Mouse (Mus musculus) forelimb bud, embryonic 11.5 days (tissue): Measurements from ENCODE around the gene Nfyc.

Experiments used
- DNase-seq: peaks from one replicate; pipeline ENCODE4 v3.0.0-alpha.2; 2012; ENCODE audit warnings: low read depth, low spot score

Nfyc gene

DNA sequence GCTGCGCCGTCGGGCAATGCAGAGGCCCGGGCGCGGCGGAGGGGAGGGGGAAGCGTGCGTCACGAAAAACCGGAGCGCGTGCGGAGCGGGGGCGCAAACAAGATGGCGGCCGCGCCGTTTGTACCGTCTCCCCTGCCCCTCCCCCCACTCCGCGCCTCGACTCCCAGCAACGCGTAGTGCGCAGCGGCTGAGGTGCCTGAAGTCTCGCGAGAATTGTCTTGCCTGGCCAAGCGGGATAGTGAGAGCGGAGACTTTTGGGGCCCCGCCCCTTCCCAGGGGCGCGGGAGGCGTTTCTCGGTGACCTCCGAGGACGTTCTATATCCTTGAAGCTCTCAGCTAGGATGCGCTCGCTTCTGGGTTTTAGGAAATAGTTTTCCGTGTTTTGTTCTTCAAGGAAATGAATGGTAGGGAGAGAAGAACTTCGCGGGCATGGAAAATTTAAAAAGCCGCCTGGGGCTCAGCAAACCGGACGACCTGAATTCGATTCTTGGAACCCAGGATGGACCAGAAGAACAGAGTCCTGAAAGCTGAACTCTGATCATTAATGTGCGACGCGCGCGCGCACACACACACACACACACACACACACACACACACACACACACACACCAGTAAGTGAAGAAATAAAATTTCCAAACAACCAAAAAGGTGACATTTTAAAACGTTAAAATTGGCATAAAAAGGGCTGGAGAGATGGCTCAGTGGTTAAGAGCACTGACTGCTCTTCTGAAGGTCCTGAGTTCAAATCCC lies 5.6 kb downstream of the Nfyc start:
- DNase-seq, result peak; percentile 99

DNA sequence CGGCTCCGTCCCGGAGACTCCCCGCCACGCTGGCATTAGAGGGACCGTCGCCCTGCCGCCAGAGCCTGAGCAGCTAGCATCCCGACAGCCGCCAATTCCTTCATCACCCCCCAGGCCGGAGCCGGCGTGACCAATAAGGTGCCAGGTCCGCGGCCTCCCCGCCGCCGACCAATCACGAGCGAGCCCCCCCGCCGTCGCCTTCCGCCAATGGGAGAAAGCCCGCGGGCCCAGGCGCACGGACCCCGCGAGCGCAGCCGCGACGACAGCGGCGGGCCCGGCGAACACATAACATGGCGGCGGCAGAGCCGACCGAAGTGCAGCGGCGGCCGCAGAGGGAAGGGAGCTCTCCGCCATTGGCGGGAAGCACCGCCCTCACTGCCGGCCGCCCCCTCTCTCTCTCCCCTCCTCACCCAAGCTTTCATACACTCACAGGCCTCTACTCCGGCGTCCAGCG lies 6.2 kb downstream of the Nfyc start:
- peak; percentile 87 for DNase-seq

GRCm38 (mm10) chr4:120822191-120822911 lies 9.0 kb downstream of the Nfyc start:
- DNase-seq, result no peak

- DNase-seq, result no peak
Observed at GRCm38 (mm10) chr4:120819871-120820270, 11.5 kb downstream of the Nfyc start.

DNA sequence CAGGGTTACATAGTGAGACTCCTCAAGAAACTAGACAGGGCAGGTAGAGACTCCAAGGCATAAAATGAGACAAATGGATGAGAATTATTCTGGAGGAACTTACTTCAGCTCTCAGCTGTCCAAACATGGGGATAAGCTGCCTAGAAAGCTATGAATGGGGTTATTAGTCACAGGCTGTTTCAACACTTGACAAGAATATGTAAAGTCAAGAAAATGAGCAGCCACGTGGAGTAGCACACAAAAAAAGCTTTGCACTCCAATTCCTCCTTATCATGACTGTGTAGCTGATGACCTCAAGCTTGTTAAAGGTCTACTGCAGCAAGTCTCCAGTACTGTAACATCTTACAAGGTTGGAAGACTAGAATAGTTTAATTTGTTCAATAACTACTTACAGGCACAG lies 12.1 kb downstream of the Nfyc start:
- no peak for DNase-seq

DNA sequence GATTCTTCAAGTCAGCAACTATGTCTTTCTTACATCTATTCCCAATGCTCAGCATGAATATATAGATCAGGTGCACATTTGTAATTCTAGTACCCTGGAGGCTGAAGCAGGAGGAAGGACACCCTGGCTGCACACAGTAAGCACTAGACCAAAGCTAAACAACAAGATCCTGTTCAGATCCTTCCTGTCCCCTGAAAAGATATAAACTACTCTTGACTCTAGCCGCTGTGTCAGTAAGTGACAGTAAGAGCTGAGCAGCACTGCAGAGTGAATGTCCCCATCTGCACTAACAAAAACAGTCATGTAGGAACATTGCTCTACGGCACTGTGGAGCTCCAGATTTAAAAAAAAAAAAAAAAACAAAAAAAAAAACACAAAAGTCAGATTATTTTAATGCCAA lies 13.4 kb downstream of the Nfyc start:
- DNase-seq, result no peak

GRCm38 (mm10) chr4:120817002-120817774 lies 14.2 kb downstream of the Nfyc start:
- peak; percentile 83 for DNase-seq

DNA sequence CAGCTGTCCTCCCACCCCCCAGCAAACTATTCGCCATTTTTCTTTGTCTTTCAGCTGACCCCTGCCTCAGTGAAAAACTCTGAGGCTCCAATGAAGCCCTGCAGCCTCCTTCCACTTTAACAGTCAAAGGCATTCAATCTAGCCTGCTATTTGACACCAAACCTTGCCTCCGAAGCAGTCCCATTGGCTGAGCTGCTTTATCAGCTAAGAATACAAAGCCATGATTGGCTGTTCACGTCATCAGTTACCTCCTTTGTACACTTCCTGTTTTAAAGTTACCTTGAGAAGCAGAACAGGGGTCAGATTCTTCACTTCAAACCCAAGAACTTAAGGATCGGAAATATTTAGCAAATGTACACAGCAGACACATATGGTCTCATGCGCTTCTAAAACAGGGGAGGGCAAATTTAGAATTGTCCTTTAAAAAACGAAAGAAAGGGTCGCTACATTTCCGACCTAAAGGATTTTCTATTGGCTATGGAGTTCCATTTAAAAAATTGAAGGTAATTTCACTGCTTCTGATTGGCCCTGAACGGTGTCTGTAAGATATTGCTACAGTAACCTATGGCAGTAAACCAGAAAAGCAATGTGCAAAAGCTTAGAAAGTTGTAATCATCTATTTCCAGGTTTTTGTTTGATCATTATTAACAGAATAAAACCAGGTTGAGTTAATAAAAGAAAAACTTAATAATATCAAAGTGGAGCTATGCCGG lies 15.6 kb downstream of the Nfyc start:
- peak; percentile 95 for DNase-seq

DNA sequence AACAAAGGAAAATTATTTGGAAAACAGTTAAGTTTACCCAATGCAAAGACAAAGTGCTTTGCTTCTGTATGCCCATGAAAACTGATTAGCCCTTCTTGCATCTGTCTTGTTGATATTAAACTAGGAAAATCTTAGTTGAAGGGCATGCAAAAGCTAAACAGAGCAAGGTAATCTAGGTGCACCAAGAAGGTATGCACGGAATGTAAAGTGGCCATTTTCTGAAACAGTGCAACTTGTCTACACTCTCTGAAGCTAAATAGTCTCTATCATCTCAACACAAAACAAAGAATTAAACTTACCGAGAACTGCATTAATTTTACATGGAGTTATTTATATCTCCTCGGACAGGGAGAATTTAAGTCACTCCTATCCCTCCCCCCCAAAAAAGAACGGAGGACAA lies 16.2 kb downstream of the Nfyc start:
- DNase-seq, result no peak

GRCm38 (mm10) chr4:120814171-120814570 lies 17.2 kb downstream of the Nfyc start:
- DNase-seq, result no peak

DNA sequence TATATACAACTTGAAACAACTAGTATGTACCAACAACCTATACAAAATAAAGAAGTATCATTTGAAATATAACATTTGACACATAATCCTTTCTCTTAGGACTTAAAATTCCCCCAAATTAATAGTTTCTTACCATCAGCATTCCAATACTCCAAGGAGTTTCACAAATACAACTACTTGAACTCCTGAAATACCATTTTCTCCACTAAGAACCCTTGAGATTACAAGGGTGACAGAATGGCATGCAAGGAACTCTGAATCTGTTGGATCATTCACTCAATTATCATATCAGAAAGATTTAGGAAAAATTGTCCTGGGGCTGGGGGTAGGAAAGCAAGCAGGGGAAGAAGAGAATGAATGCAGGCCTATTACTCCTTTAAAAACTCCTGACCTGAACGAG lies 17.6 kb downstream of the Nfyc start:
- DNase-seq, result no peak

- DNase-seq, result no peak
Observed at GRCm38 (mm10) chr4:120805816-120806215, 25.6 kb downstream of the Nfyc start.

GRCm38 (mm10) chr4:120801446-120801845 lies 29.9 kb downstream of the Nfyc start:
- DNase-seq, result no peak

- no peak for DNase-seq
Observed at GRCm38 (mm10) chr4:120800691-120801090, 30.7 kb downstream of the Nfyc start.

DNA sequence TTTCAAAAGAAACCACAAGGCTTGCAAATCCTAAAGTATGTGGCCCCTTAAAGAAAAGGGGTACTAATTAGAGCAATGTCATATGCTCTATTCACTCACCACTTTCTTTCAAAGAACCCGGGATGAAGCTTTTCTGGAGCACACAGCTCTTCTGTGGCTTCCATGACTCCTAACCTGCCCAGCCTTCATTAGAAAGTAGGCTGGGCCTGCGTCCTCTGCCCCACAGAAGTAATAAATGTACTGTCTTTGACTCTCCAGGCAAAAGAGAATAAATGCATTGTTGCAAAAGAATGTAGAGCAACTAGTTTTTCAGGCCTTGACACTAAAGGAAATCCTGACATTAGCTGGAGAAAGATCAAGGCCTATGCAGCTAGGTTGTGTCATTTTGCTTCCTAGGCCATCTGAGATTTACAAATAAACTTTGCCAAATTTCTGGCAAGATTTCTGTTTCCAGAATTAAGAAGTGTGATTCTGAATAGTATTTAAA lies 31.6 kb downstream of the Nfyc start:
- DNase-seq, result no peak

GRCm38 (mm10) chr4:120797985-120798725 lies 33.2 kb downstream of the Nfyc start:
- DNase-seq, result no peak

GRCm38 (mm10) chr4:120796687-120797086 lies 34.7 kb downstream of the Nfyc start:
- no peak for DNase-seq

DNA sequence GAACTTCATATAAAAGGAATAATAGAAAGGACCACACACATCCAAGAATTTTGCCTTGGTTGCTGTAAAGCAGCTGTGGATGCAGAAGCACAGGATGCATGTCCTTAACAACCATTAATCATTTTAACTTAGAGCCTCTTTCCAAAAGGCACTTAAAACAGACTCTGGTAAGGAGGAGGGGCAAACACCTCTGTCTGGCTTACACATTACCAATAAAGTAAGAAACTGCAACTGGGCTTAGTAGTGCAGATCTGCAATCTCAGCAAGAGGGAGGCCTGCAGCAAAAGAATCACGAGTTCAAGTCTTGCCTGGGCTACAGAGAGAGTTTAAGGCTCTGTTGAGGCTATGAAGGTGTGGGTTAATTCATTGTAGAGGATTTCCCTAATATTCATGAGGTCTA lies 35.7 kb downstream of the Nfyc start:
- no peak for DNase-seq

GRCm38 (mm10) chr4:120792918-120793317 lies 38.5 kb downstream of the Nfyc start:
- DNase-seq, result no peak

GRCm38 (mm10) chr4:120790027-120790426 lies 41.3 kb downstream of the Nfyc start:
- no peak for DNase-seq

GRCm38 (mm10) chr4:120755801-120756200 lies 75.6 kb downstream of the Nfyc start:
- DNase-seq, result no peak
